Mouse (Mus musculus): ENCODE results near the gene 1700023F06Rik.

1700023F06Rik gene

GRCm38 (mm10) chr11:103170494-103171285 lies 37.7 kb downstream of the 1700023F06Rik start, which contains the start of gene Fmnl1:
TSS of gene Fmnl1 (plus strand) at chr11:103171107.
- in situ Hi-C loops (cut with MboI, MseI) = loop anchor here in 1 of 2 experiments (5.0 to 10.0 kb wide), 2 partner anchors 94 to 157 kb away; partner anchors contain the start of gene Map3k14

GRCm38 (mm10) chr11:103170111-103170493 lies 38.3 kb downstream of the 1700023F06Rik start:
- in situ Hi-C loops (cut with MboI, MseI) = loop anchor here in 1 of 2 experiments (5.0 to 10.0 kb wide), 2 partner anchors 95 to 157 kb away; partner anchors contain the start of gene Map3k14

GRCm38 (mm10) chr11:103169664-103170063 lies 38.7 kb downstream of the 1700023F06Rik start:
- in situ Hi-C loops (cut with MboI, MseI) = loop anchor here in 1 of 2 experiments (5.0 to 10.0 kb wide), 2 partner anchors 95 to 158 kb away; partner anchors contain the start of gene Map3k14

GRCm38 (mm10) chr11:103168690-103169390 lies 39.5 kb downstream of the 1700023F06Rik start:
- in situ Hi-C loops (cut with MboI, MseI) = no loop called here

- in situ Hi-C loops (cut with MboI, MseI) = no loop called here
These were observed 44.0 kb downstream of the 1700023F06Rik start for GRCm38 (mm10) chr11:103164391-103164790.

- in situ Hi-C loops (cut with MboI, MseI) = no loop called here
These were observed 46.2 kb downstream of the 1700023F06Rik start for GRCm38 (mm10) chr11:103162132-103162531.

GRCm38 (mm10) chr11:103161449-103161848 lies 46.9 kb downstream of the 1700023F06Rik start:
- in situ Hi-C loops (cut with MboI, MseI) = no loop called here

GRCm38 (mm10) chr11:103160738-103161137 lies 47.6 kb downstream of the 1700023F06Rik start:
- in situ Hi-C loops (cut with MboI, MseI) = no loop called here

GRCm38 (mm10) chr11:103158621-103159478 lies 49.5 kb downstream of the 1700023F06Rik start:
- in situ Hi-C loops (cut with MboI, MseI) = loop anchor here in 1 of 2 experiments (5.0 kb wide), 1 partner anchor 57 kb away; the partner anchor contains the start of genes Acbd4 and Plcd3

GRCm38 (mm10) chr11:103149771-103150170 lies 58.6 kb downstream of the 1700023F06Rik start:
- in situ Hi-C loops (cut with MboI, MseI) = no loop called here
